Mouse (Mus musculus) intestine, embryonic 15.5 days (tissue): ENCODE measurements at regions not wholly inside any gene's neighbourhood (a gene's known extent, or its start where the extent isn't known, plus 50 kb on each side); places are given as distances from the start of the nearest gene placed in this dataset.

Experiments
- ATAC-seq: fragments of 200-750 bp; cut with Nextera tagmentation; 2 replicates; pipeline ENCODE4 v1.8.0; 2017; ENCODE audit warnings: moderate TSS enrichment, moderate library complexity
- H3K27ac ChIP-seq: fragments of 300-500 bp; sonication (generic); 2 replicates; pipeline ENCODE4 v1.5.1; 2015; ENCODE audit warnings: mild to moderate bottlenecking, inconsistent platforms
- H3K27me3 ChIP-seq: fragments of 300-500 bp; sonication (generic); replicated peaks from 2 replicates; pipeline ENCODE4 v1.6.1; 2015; ENCODE audit warnings: inconsistent platforms
- H3K36me3 ChIP-seq: fragments of 300-500 bp; sonication (generic); 2 replicates; pipeline ENCODE4 v1.6.1; 2015; ENCODE audit warnings: inconsistent platforms
- H3K4me1 ChIP-seq: fragments of 300-500 bp; sonication (generic); replicated peaks from 2 replicates; pipeline ENCODE4 v1.6.1; 2015; ENCODE audit warnings: inconsistent platforms
- H3K4me2 ChIP-seq: fragments of 300-500 bp; sonication (generic); replicated peaks from 2 replicates; pipeline ENCODE4 v1.6.1; 2015; ENCODE audit warnings: mild to moderate bottlenecking, inconsistent platforms
- H3K4me3 ChIP-seq: fragments of 300-500 bp; sonication (generic); replicated peaks from 2 replicates; pipeline ENCODE4 v1.5.1; 2015; ENCODE audit warnings: inconsistent platforms
- H3K9ac ChIP-seq: fragments of 300-500 bp; sonication (generic); 2 replicates; pipeline ENCODE4 v1.6.1; 2015; ENCODE audit warnings: inconsistent platforms
- H3K9me3 ChIP-seq: fragments of 300-500 bp; sonication (generic); 2 replicates; pipeline ENCODE4 v1.6.1; 2016; ENCODE audit warnings: inconsistent platforms
- WGBS: fragments of 180-500 bp; shearing (Covaris S2); methylation state at CpG from one replicate; pipeline ENCODE4 v1.1.7; 2015; 5-methylcytosine and 5-hydroxymethylcytosine counted together

DNA sequence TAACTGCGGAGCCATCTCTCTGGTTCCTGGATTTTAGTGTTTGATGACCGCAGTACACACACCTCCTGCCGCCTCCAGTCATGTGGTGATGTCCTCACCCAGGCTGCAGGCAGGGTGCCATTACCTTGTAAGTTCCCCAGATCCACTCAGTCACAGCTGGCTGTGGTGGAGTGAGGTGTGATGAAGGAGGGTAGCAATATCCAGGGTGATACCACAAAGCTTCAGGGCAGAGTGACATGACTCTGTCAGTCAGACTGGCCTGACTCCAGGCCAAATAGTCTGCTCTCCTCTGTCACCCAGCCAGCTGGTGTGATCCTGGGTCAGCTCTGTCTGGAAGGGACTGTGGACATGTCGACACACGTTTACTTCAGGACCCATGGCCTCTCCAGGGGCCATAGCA is 183.7 kb downstream of the Utp6 start:
- H3K4me3 ChIP-seq = no peak overlapping the region
- 78% methylated on average over 5 of the region's 5 CpGs for WGBS
- H3K9me3 ChIP-seq = no peaks in the 10 kb centered on the region
- H3K9ac ChIP-seq = no peak overlapping the region
- ATAC-seq = no peak
- no peak overlapping the region for H3K27ac ChIP-seq
- no peaks in the 10 kb centered on the region for H3K36me3 ChIP-seq
- H3K4me1 ChIP-seq = peaks cover 9% of the 10 kb centered on the region
- no peaks in the 10 kb centered on the region for H3K27me3 ChIP-seq
- no peak overlapping the region for H3K4me2 ChIP-seq

DNA sequence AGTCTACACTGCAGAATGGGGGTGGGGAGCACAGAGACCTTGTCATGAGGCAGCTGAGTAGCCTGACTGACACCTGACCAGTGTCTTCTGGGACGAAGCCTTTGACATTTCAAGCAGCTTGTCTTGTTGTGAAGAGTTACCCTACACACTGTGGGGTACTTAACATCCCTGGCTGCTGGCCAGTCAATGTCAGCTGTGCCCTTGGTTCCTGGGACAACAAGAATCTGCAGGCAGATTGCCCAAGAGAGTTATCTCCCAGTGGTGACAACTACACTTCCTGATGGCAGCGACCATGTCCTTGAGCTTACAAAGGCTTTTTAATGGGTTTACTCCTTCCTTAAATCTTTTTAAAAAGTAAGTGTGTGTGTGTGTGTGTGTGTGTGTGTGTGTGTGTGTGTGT is 184.2 kb downstream of the Utp6 start:
- no peak overlapping the region for H3K4me2 ChIP-seq
- H3K4me3 ChIP-seq = no peak overlapping the region
- ATAC-seq = no peak
- H3K9me3 ChIP-seq = no peaks in the 10 kb centered on the region
- H3K27ac ChIP-seq = no peak overlapping the region
- H3K27me3 ChIP-seq = no peaks in the 10 kb centered on the region
- no peaks in the 10 kb centered on the region for H3K36me3 ChIP-seq
- H3K9ac ChIP-seq = no peak overlapping the region
- peaks cover 13% of the 10 kb centered on the region for H3K4me1 ChIP-seq
- 50% methylated on average over 2 of the region's 2 CpGs for WGBS

DNA sequence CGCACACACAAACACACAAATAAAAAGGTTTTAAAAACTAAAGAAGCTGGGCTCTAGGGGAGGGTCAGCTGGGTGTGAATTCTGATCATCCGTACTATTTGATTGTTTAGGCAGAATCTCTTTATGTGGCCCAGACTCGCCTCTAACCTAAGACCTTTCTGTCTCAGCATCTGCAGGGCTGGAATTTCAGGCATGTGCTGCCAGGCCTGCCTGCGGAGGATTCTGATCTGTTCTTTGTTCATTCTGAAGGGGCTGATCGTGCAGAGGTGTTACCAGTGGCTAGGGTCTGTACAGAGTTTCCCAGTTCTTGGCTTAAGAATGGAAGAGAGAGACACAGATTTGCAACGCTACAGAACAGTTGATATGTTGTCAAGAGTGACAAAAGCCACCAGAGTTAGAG is 185.6 kb downstream of the Rab11fip4 start:
- no peak overlapping the region for H3K9ac ChIP-seq
- H3K4me2 ChIP-seq = no peak overlapping the region
- no peaks in the 10 kb centered on the region for H3K27me3 ChIP-seq
- no peak overlapping the region for H3K27ac ChIP-seq
- H3K9me3 ChIP-seq = no peaks in the 10 kb centered on the region
- no peak overlapping the region for H3K4me3 ChIP-seq
- WGBS = 44% methylated on average over 6 of the region's 6 CpGs
- ATAC-seq = no peak
- no peaks in the 10 kb centered on the region for H3K36me3 ChIP-seq
- H3K4me1 ChIP-seq = peaks cover 14% of the 10 kb centered on the region

DNA sequence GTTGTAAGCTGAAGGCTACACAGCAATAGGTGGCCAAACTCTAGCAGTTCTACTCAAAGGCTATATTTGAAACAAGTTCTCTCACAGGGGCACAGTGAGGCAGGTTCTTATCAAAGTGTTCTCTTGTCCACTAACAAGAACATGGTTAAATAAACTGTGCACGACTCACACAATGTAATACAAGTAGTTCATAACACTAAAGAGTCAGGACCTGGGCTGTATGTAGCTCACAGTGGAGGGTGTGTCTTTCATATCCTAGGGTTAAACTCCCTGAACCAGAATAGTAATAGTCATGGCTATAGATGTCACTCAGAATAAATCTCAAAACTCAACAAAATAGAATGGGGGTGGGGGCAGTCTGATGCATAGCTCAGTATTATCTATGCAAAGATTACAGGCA is 182.7 kb downstream of the Rab11fip4 start:
- Histone ChIP-seq H3K27ac (0 out of 2 replicates have a peak overlapping the region, but pooled peaks have one; percentile 7), H3K9me3 (no peaks in the 10 kb centered on the region), H3K4me2 (no peak overlapping the region), H3K4me3 (no peak overlapping the region), H3K27me3 (no peaks in the 10 kb centered on the region), H3K4me1 (peaks cover 11% of the 10 kb centered on the region; the same call in 1 of the 2 replicates), H3K9ac (no peak overlapping the region), H3K36me3 (no peaks in the 10 kb centered on the region)
- ATAC-seq = no peak
- 36% methylated on average over 1 of the region's 1 CpGs for WGBS

DNA sequence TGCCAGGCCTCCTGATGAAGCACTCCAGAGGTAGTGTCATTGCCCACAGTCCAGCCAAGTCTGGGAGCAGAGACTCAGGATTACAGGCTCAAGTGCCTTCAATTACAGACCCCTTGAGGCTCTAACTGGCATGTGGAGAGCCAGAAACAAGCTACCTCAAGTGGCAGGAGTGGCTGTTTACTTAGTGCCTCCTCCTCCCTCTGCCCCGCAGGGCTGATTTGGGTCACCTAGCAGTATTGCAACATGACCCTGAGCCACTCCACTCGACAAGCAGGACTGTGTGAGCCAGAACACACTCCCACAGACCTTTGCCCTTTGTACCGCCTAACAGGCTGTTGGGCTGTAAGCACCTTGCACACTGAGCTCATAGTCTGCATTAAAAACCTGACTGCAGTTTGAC is 180.4 kb downstream of the Rab11fip4 start:
- Histone ChIP-seq H3K9me3 (no peaks in the 10 kb centered on the region), H3K9ac (no peak overlapping the region), H3K4me1 (peaks cover 9% of the 10 kb centered on the region; the same call in 1 of the 2 replicates), H3K27me3 (no peaks in the 10 kb centered on the region), H3K27ac (peak overlapping the region; percentile 75), H3K4me3 (no peak overlapping the region), H3K36me3 (no peaks in the 10 kb centered on the region), H3K4me2 (peak overlapping the region; percentile 33)
- ATAC-seq = peak; percentile 97
- 27% methylated on average over 3 of the region's 3 CpGs for WGBS

DNA sequence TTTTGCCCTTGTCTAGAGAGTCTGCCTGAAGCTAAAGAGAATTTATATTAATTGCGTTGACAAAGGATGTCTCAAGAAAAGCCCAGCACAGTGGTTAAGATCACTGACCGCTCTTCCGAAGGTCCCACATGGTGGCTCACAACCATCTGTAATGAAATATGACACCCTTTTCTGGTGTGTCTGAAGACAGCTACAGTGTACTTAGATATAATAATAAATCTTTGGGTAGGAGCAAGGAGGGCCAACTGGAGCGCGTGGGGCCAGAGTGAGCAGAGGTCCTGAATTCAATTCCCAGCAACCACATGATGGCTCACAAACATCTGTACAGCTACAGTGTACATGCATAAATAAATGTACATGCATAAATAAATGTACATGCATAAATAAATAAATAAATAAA is 176.1 kb downstream of the Rab11fip4 start:
- Histone ChIP-seq H3K9me3 (no peaks in the 10 kb centered on the region), H3K9ac (no peak overlapping the region), H3K4me3 (no peak overlapping the region), H3K4me2 (no peak overlapping the region), H3K27ac (no peak overlapping the region), H3K27me3 (no peaks in the 10 kb centered on the region), H3K36me3 (no peaks in the 10 kb centered on the region), H3K4me1 (peaks cover 4% of the 10 kb centered on the region; the same call in 1 of the 2 replicates)
- 75% methylated on average over 5 of the region's 5 CpGs for WGBS
- ATAC-seq = no peak

DNA sequence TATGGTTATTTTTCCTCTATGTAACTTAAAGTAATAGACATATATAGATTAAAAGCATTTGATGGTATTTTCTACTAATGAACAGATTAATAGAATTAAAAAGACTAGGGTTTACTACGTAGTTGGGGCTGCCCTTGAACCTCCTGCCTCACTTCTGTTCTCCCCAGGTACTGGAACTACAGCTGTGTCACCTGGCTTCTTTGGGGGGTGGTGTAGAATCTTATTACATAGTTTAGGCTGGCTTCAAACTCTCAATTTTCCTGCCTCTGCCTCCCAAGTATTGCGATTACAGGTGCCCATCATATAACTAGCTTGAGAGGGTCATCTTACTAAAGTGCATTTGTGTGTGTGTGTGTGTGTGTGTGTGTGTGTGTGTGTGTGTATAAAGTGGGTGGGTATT is 175.0 kb downstream of the Rab11fip4 start:
- Histone ChIP-seq H3K9ac (no peak overlapping the region), H3K36me3 (no peaks in the 10 kb centered on the region), H3K27me3 (no peaks in the 10 kb centered on the region), H3K4me3 (no peak overlapping the region), H3K9me3 (no peaks in the 10 kb centered on the region), H3K27ac (no peak overlapping the region), H3K4me1 (no peaks in the 10 kb centered on the region), H3K4me2 (no peak overlapping the region)
- no peak for ATAC-seq
- WGBS = 95% methylated on average over 2 of the region's 2 CpGs

DNA sequence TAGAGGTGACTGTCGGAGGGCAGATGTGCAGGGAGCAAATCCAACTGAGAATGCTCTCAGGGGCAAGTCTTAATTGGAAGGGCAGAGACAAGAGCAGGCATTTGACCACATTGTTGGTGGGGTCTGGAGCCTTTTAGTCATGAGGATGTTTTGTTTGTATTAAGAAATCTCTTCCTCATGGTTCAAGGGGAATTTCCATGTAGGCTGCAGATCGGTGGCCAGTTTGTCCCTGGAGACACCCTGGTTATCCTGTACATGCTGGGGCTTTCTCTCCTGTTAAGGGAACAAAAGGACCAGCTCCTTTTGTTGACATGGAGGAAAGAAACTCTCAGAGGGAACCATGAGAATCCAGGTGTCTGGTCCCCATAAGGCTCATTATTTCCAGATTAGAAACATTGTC is 174.4 kb downstream of the Rab11fip4 start:
- no peak for ATAC-seq
- Histone ChIP-seq H3K4me3 (no peak overlapping the region), H3K27ac (no peak overlapping the region), H3K4me2 (no peak overlapping the region), H3K4me1 (no peaks in the 10 kb centered on the region), H3K9ac (no peak overlapping the region), H3K9me3 (no peaks in the 10 kb centered on the region), H3K27me3 (no peaks in the 10 kb centered on the region), H3K36me3 (no peaks in the 10 kb centered on the region)
- 57% methylated on average over 2 of the region's 2 CpGs for WGBS

DNA sequence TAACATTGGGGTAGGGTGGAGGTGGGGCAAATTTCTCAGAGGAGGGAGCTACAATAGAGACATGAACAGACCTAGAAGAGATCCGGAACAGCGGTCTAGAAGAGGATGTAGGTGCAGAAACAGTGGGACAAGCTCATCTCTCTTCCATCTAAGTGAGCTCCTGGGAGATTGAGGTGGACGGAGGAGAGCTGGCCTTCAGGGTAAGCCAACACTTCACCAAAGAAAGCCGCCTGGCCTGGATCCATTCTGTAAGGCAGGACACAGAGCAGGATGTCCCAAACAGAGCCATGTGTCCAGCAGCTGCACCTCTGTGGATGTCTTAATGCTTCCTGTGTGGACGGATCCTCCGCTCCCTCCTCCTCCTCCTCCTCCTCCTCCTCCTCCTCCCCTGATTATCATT is 173.0 kb downstream of the Rab11fip4 start:
- Histone ChIP-seq H3K4me2 (no peak overlapping the region), H3K36me3 (no peaks in the 10 kb centered on the region), H3K4me1 (no peaks in the 10 kb centered on the region), H3K9me3 (no peaks in the 10 kb centered on the region), H3K27ac (no peak overlapping the region), H3K4me3 (no peak overlapping the region), H3K27me3 (no peaks in the 10 kb centered on the region), H3K9ac (no peak overlapping the region)
- ATAC-seq = no peak
- 73% methylated on average over 6 of the region's 6 CpGs for WGBS

DNA sequence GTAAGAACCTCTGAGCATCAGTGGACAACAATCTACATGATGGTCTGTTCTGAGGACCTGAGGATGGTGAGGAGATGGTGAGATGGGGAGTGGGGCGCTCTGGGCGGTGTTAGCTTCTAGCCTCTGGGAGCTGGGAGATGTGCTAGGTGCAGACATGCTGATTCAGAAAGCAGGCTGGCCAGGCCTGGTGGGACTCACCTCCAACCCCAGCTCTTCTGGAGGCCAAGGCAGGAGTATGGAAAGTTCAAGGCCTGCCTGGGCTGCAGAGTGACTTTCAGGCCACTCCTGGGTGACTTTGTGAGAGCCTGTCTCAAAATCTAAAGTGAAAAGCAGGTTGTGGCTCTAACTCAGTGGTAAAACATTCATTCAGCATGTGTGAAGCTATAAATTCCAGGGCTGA is 171.6 kb downstream of the Rab11fip4 start:
- no peak overlapping the region for H3K27ac ChIP-seq
- H3K27me3 ChIP-seq = no peaks in the 10 kb centered on the region
- H3K9ac ChIP-seq = no peak overlapping the region
- H3K36me3 ChIP-seq = no peaks in the 10 kb centered on the region
- no peaks in the 10 kb centered on the region for H3K4me1 ChIP-seq
- H3K9me3 ChIP-seq = no peaks in the 10 kb centered on the region
- ATAC-seq = no peak
- no peak overlapping the region for H3K4me2 ChIP-seq
- WGBS = 96% methylated on average over 2 of the region's 2 CpGs
- H3K4me3 ChIP-seq = no peak overlapping the region

DNA sequence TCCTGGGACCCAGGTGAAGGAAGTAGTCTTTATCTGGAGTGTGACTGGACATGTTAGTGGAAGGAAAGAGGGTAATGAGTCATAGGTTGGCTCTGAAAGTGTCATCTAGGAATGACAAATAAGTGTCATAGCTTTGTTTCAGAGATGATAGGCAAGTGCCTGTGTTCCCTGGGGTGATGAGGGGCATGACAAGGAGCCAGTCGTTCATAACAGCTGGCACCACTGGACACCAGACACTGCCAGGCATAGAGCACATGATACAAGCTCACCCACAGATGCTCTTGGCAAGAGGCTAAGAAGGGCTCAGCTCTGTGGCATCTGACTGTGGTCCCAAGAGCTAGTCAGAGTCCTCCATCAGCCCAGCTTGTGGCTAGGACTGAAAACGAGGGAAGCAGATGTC is 171.0 kb downstream of the Rab11fip4 start:
- no peak for ATAC-seq
- Histone ChIP-seq H3K9me3 (no peaks in the 10 kb centered on the region), H3K27me3 (no peaks in the 10 kb centered on the region), H3K9ac (no peak overlapping the region), H3K4me3 (no peak overlapping the region), H3K4me1 (no peaks in the 10 kb centered on the region), H3K36me3 (no peaks in the 10 kb centered on the region), H3K4me2 (no peak overlapping the region), H3K27ac (no peak overlapping the region)
- 62% methylated on average over 2 of the region's 2 CpGs for WGBS

DNA sequence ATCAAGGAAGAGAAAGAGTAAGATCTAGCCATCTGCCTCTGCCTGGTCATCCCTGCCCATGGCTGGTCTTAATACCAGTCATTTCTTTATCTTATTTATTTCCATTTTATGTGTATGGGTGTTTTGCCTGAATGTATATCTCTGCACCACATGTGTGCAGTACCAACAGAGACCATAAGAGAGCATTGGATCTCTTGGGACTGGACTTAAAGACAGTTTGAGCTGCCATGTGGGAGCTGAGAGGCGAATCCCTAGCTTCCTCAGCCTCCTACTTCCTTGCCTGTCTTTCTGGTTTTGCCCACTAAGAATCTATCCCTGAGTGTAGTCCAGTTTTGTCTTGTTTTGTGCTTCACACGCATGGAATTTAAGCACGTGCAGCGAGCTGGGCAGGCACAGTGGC is 169.5 kb downstream of the Rab11fip4 start:
- Histone ChIP-seq H3K4me2 (no peak overlapping the region), H3K27ac (no peak overlapping the region), H3K9ac (no peak overlapping the region), H3K4me3 (no peak overlapping the region), H3K4me1 (no peaks in the 10 kb centered on the region), H3K27me3 (no peaks in the 10 kb centered on the region), H3K9me3 (no peaks in the 10 kb centered on the region), H3K36me3 (no peaks in the 10 kb centered on the region)
- no peak for ATAC-seq
- WGBS = 90% methylated on average over 4 of the region's 4 CpGs

DNA sequence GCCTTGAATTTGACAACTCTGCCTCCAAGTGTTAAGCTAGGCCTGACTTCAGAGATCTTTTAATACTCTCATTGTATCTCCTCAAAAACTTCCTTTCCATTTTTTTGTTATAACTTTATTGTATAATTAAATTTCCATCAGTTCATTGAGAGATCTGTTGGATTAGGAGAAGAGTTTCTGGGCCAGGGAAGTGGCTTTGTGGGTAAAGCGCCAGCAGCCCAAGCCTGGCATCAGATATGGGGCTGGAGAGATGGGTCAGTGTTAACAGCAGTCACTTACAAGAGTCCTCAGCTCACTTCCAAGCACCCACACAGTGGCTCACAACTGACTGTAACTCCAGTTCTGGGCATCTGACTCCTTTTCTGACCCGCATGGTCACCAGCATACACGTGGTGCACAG is 167.3 kb downstream of the Rab11fip4 start:
- 94% methylated on average over 3 of the region's 3 CpGs for WGBS

More for the DNA sequence above, 167.3 kb downstream of the Rab11fip4 start:
- Histone ChIP-seq H3K4me2 (no peak overlapping the region), H3K27me3 (no peaks in the 10 kb centered on the region), H3K4me1 (no peaks in the 10 kb centered on the region), H3K9me3 (no peaks in the 10 kb centered on the region), H3K9ac (no peak overlapping the region), H3K27ac (no peak overlapping the region), H3K4me3 (no peak overlapping the region), H3K36me3 (no peaks in the 10 kb centered on the region)
- ATAC-seq = no peak
